Mouse (Mus musculus): ENCODE data around the gene Kcnk4. TPM values are rescaled to one million over a fixed set of nuclear protein-coding genes. Genes with fewer than 3 reads are reported as not detected.

The Kcnk4 gene
- polyA plus RNA-seq, 1 experiment from 2014 or later = 0.18 TPM

DNA sequence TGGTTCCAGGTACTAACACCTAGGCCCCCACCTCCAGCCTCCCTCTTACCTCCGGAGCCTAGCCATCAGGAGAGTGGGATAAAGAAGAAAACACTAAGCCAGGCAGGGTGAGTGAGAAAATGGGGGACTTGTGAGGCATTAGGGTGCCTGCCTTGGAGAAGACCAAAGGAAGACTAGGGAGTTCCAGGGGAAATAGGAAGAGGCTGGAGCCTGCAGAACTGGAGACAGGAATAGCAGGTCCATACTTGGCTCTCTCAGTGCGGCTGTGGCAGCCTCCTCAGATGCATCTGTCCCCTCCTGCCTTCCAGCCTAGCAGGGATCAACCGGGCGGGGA, 1.2 kb downstream of the Kcnk4 start:
- H3K27ac ChIP-seq (ENCODE audit: low read depth, low read length) = no peak overlapping the region
- ATAC-seq (replicated peaks; ENCODE audit: low FRiP score) (no peak), DNase-seq (ENCODE audit: low spot score) (no peak)
- H3K9ac ChIP-seq (ENCODE audit: low read depth, low read length) = no peak overlapping the region
- H3K36me3 ChIP-seq (ENCODE audit: control insufficient read depth, insufficient read depth, low read length) = no peaks in the 10 kb centered on the region
- no peak overlapping the region for H3K4me2 ChIP-seq
- no peaks in the 10 kb centered on the region; the same call in 1 of the 2 replicates for H3K4me1 ChIP-seq (replicated peaks; ENCODE audit: control insufficient read depth, insufficient read depth, low read length)
- peaks cover 78% of the 10 kb centered on the region for H3K27me3 ChIP-seq (replicated peaks; ENCODE audit: control insufficient read depth, insufficient read depth, low read length)
- H3K4me3 ChIP-seq (ENCODE audit: low read depth, low read length) = no peak overlapping the region
- WGBS = 24% methylated on average over 4 of the region's 4 CpGs
- no peaks in the 10 kb centered on the region for H3K9me3 ChIP-seq (ENCODE audit: control insufficient read depth, low read length)

DNA sequence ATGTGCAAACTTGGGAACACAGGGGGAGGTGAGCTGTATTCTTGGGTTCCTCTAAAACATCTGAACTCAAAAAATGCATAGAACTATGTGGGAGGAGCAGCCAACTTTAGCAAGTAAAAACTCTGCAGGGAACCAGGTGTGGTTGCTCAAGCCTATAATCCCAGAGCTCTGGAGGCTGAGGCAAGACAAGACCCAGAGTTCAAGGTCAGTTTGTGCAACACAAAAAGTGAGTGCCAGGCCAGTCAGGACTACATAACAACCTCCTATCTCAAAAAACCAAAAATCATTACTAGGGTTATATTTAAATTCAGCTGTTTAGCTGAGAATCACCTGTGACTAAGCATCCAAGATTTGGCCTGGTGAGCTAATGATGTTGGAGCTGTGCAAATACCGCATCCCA, 2.3 kb downstream of the Kcnk4 start:
- WGBS = 54% methylated on average over 1 of the region's 1 CpGs
- Histone ChIP-seq H3K9ac (ENCODE audit: low read depth, low read length) (no peak overlapping the region), H3K4me2 (no peak overlapping the region), H3K9me3 (ENCODE audit: control insufficient read depth, low read length) (no peaks in the 10 kb centered on the region), H3K4me3 (ENCODE audit: low read depth, low read length) (no peak overlapping the region), H3K4me1 (replicated peaks; ENCODE audit: control insufficient read depth, insufficient read depth, low read length) (peaks cover under 1% of the 10 kb centered on the region; the same call in 1 of the 2 replicates), H3K36me3 (ENCODE audit: control insufficient read depth, insufficient read depth, low read length) (no peaks in the 10 kb centered on the region), H3K27me3 (replicated peaks; ENCODE audit: control insufficient read depth, insufficient read depth, low read length) (peaks cover 89% of the 10 kb centered on the region), H3K27ac (ENCODE audit: low read depth, low read length) (no peak overlapping the region)
- ATAC-seq (replicated peaks; ENCODE audit: low FRiP score) (no peak), DNase-seq (ENCODE audit: low spot score) (no peak)

DNA sequence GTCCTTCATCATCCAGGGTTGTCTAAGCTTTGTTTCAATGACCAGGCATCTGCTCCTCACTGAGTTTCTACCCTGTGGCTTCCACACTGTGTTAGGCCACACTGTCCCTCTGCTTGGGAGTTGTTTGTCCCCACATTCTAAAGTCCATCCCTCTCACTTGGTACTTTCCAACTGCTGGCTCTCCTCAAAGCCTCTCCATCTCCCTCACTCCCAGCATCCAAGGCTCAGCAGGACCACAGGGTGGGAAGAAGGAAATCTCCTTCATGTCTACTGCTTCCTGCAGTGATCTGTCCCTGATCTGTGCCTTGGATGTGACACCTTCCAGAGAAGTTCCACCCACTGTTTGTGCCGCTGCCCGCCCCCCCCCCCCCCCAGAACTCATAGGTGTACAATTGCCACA, 3.3 kb downstream of the Kcnk4 start:
- WGBS = 0% methylated on average over 1 of the region's 2 CpGs
- H3K27ac ChIP-seq (ENCODE audit: low read depth, low read length) = no peak overlapping the region
- no peak overlapping the region for H3K9ac ChIP-seq (ENCODE audit: low read depth, low read length)

GRCm38 (mm10) chr19:6928080-6928479, 6.2 kb downstream of the Kcnk4 start:
- H3K9me3 ChIP-seq (ENCODE audit: control insufficient read depth, low read length) = no peaks in the 10 kb centered on the region
- no peaks in the 10 kb centered on the region for H3K36me3 ChIP-seq (ENCODE audit: control insufficient read depth, insufficient read depth, low read length)
- ATAC-seq (replicated peaks; ENCODE audit: low FRiP score) (no peak), DNase-seq (ENCODE audit: low spot score) (no peak)
- no peak overlapping the region for H3K27ac ChIP-seq (ENCODE audit: low read depth, low read length)
- H3K9ac ChIP-seq (ENCODE audit: low read depth, low read length) = no peak overlapping the region
- no peak overlapping the region for H3K4me3 ChIP-seq (ENCODE audit: low read depth, low read length)
- peaks cover 16% of the 10 kb centered on the region for H3K4me1 ChIP-seq (replicated peaks; ENCODE audit: control insufficient read depth, insufficient read depth, low read length)
- peaks cover 93% of the 10 kb centered on the region for H3K27me3 ChIP-seq (replicated peaks; ENCODE audit: control insufficient read depth, insufficient read depth, low read length)
- no peak overlapping the region for H3K4me2 ChIP-seq
- 14% methylated on average over 9 of the region's 9 CpGs for WGBS

More for the DNA sequence above, 3.3 kb downstream of the Kcnk4 start:
- DNase-seq (ENCODE audit: low spot score) (no peak), ATAC-seq (replicated peaks; ENCODE audit: low FRiP score) (no peak)
- no peaks in the 10 kb centered on the region for H3K9me3 ChIP-seq (ENCODE audit: control insufficient read depth, low read length)
- H3K36me3 ChIP-seq (ENCODE audit: control insufficient read depth, insufficient read depth, low read length) = no peaks in the 10 kb centered on the region
- peaks cover 4% of the 10 kb centered on the region; the same call in 1 of the 2 replicates for H3K4me1 ChIP-seq (replicated peaks; ENCODE audit: control insufficient read depth, insufficient read depth, low read length)
- H3K27me3 ChIP-seq (replicated peaks; ENCODE audit: control insufficient read depth, insufficient read depth, low read length) = peaks cover 96% of the 10 kb centered on the region
- H3K4me2 ChIP-seq = no peak overlapping the region
- H3K4me3 ChIP-seq (ENCODE audit: low read depth, low read length) = no peak overlapping the region

GRCm38 (mm10) chr19:6926559-6927255, 7.6 kb downstream of the Kcnk4 start:
- peaks cover 82% of the 10 kb centered on the region for H3K27me3 ChIP-seq (replicated peaks; ENCODE audit: control insufficient read depth, insufficient read depth, low read length)
- H3K4me2 ChIP-seq = peak overlapping the region; percentile 56
- no peaks in the 10 kb centered on the region for H3K9me3 ChIP-seq (ENCODE audit: control insufficient read depth, low read length)
- peak overlapping the region; percentile 29; the same call in 1 of the 2 replicates for H3K4me3 ChIP-seq (ENCODE audit: low read depth, low read length)
- H3K9ac ChIP-seq (ENCODE audit: low read depth, low read length) = no peak overlapping the region
- DNase-seq (ENCODE audit: low spot score) (peak; percentile 42), ATAC-seq (replicated peaks; ENCODE audit: low FRiP score) (no peak)
- WGBS = 11% methylated on average over 26 of the region's 26 CpGs
- no peaks in the 10 kb centered on the region for H3K36me3 ChIP-seq (ENCODE audit: control insufficient read depth, insufficient read depth, low read length)
- H3K4me1 ChIP-seq (replicated peaks; ENCODE audit: control insufficient read depth, insufficient read depth, low read length) = peaks cover 25% of the 10 kb centered on the region
- H3K27ac ChIP-seq (ENCODE audit: low read depth, low read length) = no peak overlapping the region

GRCm38 (mm10) chr19:6925611-6926329, 8.5 kb downstream of the Kcnk4 start:
- Histone ChIP-seq H3K4me2 (peak overlapping the region; percentile 53), H3K9me3 (ENCODE audit: control insufficient read depth, low read length) (no peaks in the 10 kb centered on the region), H3K4me1 (replicated peaks; ENCODE audit: control insufficient read depth, insufficient read depth, low read length) (peaks cover 27% of the 10 kb centered on the region), H3K27ac (ENCODE audit: low read depth, low read length) (no peak overlapping the region), H3K4me3 (ENCODE audit: low read depth, low read length) (peak overlapping the region; percentile 29), H3K9ac (ENCODE audit: low read depth, low read length) (no peak overlapping the region), H3K36me3 (ENCODE audit: control insufficient read depth, insufficient read depth, low read length) (no peaks in the 10 kb centered on the region), H3K27me3 (replicated peaks; ENCODE audit: control insufficient read depth, insufficient read depth, low read length) (peaks cover 72% of the 10 kb centered on the region)
- ATAC-seq (replicated peaks; ENCODE audit: low FRiP score) (no peak), DNase-seq (ENCODE audit: low spot score) (peak; percentile 39)
- WGBS = 15% methylated on average over 39 of the region's 40 CpGs

GRCm38 (mm10) chr19:6925307-6925573, 9.1 kb downstream of the Kcnk4 start, which contains the start of gene Catsperz:
Gene Catsperz (minus strand): TSS chr19:6925380.
- peak within 1 kb of the TSS; percentile 53 for H3K4me2 ChIP-seq
- H3K9ac ChIP-seq (ENCODE audit: low read depth, low read length) = peak within 1 kb of the TSS; percentile 10; the same call in 1 of the 2 replicates
- no peaks in the 10 kb centered on the region for H3K36me3 ChIP-seq (ENCODE audit: control insufficient read depth, insufficient read depth, low read length)
- DNase-seq (ENCODE audit: low spot score) (no peak), ATAC-seq (replicated peaks; ENCODE audit: low FRiP score) (no peak)
- peaks cover 67% of the 10 kb centered on the region for H3K27me3 ChIP-seq (replicated peaks; ENCODE audit: control insufficient read depth, insufficient read depth, low read length)
- peaks cover 32% of the 10 kb centered on the region for H3K4me1 ChIP-seq (replicated peaks; ENCODE audit: control insufficient read depth, insufficient read depth, low read length)
- WGBS = 5% methylated on average over 9 of the region's 9 CpGs
- peak within 1 kb of the TSS; percentile 29 for H3K4me3 ChIP-seq (ENCODE audit: low read depth, low read length)
- no peak within 1 kb of the TSS for H3K27ac ChIP-seq (ENCODE audit: low read depth, low read length)
- no peaks in the 10 kb centered on the region for H3K9me3 ChIP-seq (ENCODE audit: control insufficient read depth, low read length)

DNA sequence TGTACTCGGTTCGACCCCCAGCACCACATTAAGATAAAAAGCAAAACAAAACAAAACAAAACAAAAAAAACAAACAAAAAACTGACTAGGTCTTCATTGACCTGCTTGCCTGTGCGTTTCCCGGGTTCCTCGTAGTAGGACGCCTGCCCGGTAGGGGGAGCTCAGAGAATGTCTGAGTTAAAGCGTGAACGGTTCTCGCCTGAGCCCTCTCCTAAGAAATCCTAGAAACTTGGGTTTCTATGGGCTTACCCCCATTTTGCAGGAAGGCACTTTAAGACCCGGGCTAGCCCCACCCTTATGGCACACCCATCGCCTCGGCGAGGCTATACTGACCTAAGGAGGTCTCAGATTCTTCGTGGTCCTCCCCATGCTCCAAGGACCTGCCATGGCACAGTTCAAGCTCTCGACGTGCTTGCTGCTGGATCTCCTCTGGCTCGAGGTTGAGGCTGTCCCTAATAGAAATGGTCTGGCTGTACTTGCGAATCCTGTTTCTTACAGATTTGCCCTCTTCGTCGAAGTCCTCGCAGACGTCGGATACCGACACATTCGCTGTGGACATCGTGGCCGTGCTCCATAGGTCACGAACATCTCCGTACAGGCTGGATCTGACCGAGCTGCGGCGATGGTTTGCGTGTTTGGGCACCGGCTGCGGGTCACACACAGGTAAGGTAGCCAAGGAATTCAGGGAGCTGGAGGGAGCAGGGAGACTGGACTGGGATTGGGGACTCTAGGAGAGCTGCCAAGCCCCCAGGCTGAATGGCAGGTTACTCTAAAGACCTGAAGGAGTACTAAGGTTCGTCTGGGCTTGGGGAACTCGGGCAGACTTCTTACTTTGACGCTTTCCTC, 9.6 kb downstream of the Kcnk4 start:
- DNase-seq (ENCODE audit: low spot score) (peak; percentile 76), ATAC-seq (replicated peaks; ENCODE audit: low FRiP score) (no peak)
- Histone ChIP-seq H3K36me3 (ENCODE audit: control insufficient read depth, insufficient read depth, low read length) (no peaks in the 10 kb centered on the region), H3K4me3 (ENCODE audit: low read depth, low read length) (peak overlapping the region; percentile 29), H3K9me3 (ENCODE audit: control insufficient read depth, low read length) (no peaks in the 10 kb centered on the region), H3K4me2 (peak overlapping the region; percentile 53), H3K27me3 (replicated peaks; ENCODE audit: control insufficient read depth, insufficient read depth, low read length) (peaks cover 63% of the 10 kb centered on the region), H3K9ac (ENCODE audit: low read depth, low read length) (peak overlapping the region; percentile 10; the same call in 1 of the 2 replicates), H3K27ac (ENCODE audit: low read depth, low read length) (no peak overlapping the region), H3K4me1 (replicated peaks; ENCODE audit: control insufficient read depth, insufficient read depth, low read length) (peaks cover 36% of the 10 kb centered on the region)
- whole genome bisulfite sequencing = 6% methylated on average over 39 of the region's 39 CpGs

All from liver, embryonic 11.5 days (tissue).